Mouse (Mus musculus) small intestine, adult 2 months (tissue): ENCODE results near the gene Rnf180. TPM values are rescaled to one million over a fixed set of nuclear protein-coding genes. Genes with fewer than 3 reads are reported as not detected.

Experiments used
- H3K27ac ChIP-seq: fragments of 200-500 bp; 2 replicates; pipeline ENCODE4 v1.5.1; 2012; ENCODE audit warnings: low read depth, low read length, control low read depth, inconsistent platforms; ENCODE audit not compliant: insufficient read depth
- H3K27me3 ChIP-seq: fragments of 200-500 bp; 2 replicates; pipeline ENCODE4 v1.6.1; 2012; ENCODE audit warnings: mild to moderate bottlenecking, moderate library complexity, low read length, inconsistent platforms; ENCODE audit not compliant: control insufficient read depth, insufficient read depth
- H3K36me3 ChIP-seq: fragments of 200-500 bp; 2 replicates; pipeline ENCODE4 v1.6.1; 2012; ENCODE audit warnings: mild to moderate bottlenecking, low read length, control low read depth, inconsistent platforms; ENCODE audit not compliant: control insufficient read depth, insufficient read depth
- H3K4me1 ChIP-seq: fragments of 200-500 bp; 2 replicates; pipeline ENCODE4 v1.6.1; 2012; ENCODE audit warnings: low read length, inconsistent platforms, mixed read lengths; ENCODE audit not compliant: control insufficient read depth, insufficient read depth, insufficient read length
- H3K4me3 ChIP-seq: fragments of 200-500 bp; 2 replicates; pipeline ENCODE4 v1.5.1; 2012; ENCODE audit warnings: low read depth, mild to moderate bottlenecking, control low read depth, inconsistent platforms, low read length, moderate library complexity
- CTCF ChIP-seq: fragments of 200-500 bp; IDR thresholded peaks from 2 replicates; pipeline ENCODE4 v1.5.1; 2012; ENCODE audit warnings: low read depth, mild to moderate bottlenecking, control low read depth, inconsistent platforms, low read length, moderate library complexity, mixed read lengths; ENCODE audit not compliant: insufficient replicate concordance, insufficient read length; ENCODE audit errors: extremely low read depth
- POLR2A ChIP-seq: fragments of 200-500 bp; IDR thresholded peaks from 2 replicates; pipeline ENCODE4 v1.6.1; 2012; ENCODE audit warnings: low read depth, mild to moderate bottlenecking, control low read depth, inconsistent platforms, low read length, moderate library complexity
- WGBS: fragments of 180-500 bp; shearing (Covaris S2); methylation state at CpG from one replicate; pipeline ENCODE4 v1.1.7; 2018; 5-methylcytosine and 5-hydroxymethylcytosine counted together
- polyA plus RNA-seq: library from polyadenylated mRNA; depleted of rRNA; stranded (reverse); fragments of >200 nt; gene quantifications from 2 replicates; pipeline ENCODE4 v1.2.3, GENCODE M21; 2012

The Rnf180 gene
- polyA plus RNA-seq, 1 experiment: 0.23 TPM

DNA sequence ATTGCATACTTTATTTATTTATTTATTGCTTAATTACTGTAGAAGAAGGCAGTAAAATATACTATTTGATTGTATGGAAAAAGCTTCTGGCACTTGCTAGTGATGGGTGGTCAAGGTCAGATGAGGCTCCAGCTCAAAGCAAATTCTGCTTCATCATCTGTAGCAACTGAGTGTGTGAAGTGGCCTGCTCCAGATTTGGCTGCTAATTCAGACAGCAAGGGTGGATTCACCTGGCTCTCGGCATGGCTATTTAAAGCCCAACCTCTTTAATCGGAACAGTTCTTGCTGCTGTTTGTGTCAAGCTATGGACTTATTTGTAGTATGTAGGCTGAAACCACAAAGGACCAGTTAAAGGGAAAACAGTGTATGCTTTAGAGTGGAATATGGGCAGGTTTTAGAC lies 161.8 kb downstream of the Rnf180 start:
- H3K27ac ChIP-seq: no peak overlapping the region
- peaks cover 6% of the 10 kb centered on the region; the same call in 1 of the 2 replicates for H3K4me1 ChIP-seq
- 41% methylated on average over 2 of the region's 2 CpGs for WGBS
- no peak overlapping the region for H3K4me3 ChIP-seq
- no peaks in the 10 kb centered on the region for H3K27me3 ChIP-seq
- TF ChIP-seq CTCF (no peak), POLR2A (no peak)
- no peaks in the 10 kb centered on the region for H3K36me3 ChIP-seq

DNA sequence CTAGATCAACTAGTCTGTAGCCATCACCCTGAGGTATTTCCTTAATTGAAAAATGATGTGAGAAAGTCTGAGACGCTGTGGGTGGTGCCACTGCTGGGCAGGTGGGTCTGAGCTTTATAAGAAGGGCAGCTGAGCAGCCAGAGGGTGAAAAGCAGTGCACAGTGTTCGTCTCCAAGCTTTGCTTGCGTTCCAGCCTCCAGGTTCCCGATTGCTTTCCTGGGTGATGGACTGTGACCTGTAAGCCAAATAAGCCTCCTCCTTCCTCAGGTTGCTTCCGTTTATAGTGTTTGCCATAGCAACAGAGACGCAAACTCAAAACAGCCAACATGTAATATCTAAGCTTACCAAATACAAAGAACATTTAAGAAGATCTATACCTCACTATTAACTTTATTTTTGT lies 162.2 kb downstream of the Rnf180 start:
- Histone ChIP-seq H3K36me3 (no peaks in the 10 kb centered on the region), H3K27me3 (no peaks in the 10 kb centered on the region), H3K4me3 (no peak overlapping the region), H3K27ac (no peak overlapping the region), H3K4me1 (peaks cover 6% of the 10 kb centered on the region; the same call in 1 of the 2 replicates)
- TF ChIP-seq POLR2A (no peak), CTCF (no peak)
- WGBS: 30% methylated on average over 6 of the region's 6 CpGs

DNA sequence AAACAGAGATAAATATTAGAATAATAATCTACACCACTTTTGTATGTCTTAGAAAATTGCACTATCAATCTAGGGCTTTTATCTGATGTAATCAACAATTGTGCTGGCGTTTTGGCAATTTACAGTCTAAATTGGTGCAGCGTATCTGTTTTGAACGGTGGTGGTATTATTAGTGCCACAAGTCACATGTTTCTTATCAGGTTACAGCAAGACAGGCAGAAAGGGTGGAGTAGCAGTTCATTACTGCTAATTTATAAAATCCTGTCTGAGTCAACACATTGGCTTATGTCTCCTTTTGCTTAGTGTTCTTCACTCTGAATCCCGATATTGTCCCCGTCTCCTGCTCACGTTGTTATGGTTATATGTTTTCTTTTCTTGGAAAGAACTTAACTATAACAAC lies 164.5 kb downstream of the Rnf180 start:
- Histone ChIP-seq H3K27ac (no peak overlapping the region), H3K4me3 (no peak overlapping the region), H3K27me3 (no peaks in the 10 kb centered on the region), H3K4me1 (peaks cover 6% of the 10 kb centered on the region; the same call in 1 of the 2 replicates), H3K36me3 (no peaks in the 10 kb centered on the region)
- 67% methylated on average over 6 of the region's 6 CpGs for WGBS
- no peak for TF ChIP-seq CTCF
- no peak for TF ChIP-seq POLR2A

DNA sequence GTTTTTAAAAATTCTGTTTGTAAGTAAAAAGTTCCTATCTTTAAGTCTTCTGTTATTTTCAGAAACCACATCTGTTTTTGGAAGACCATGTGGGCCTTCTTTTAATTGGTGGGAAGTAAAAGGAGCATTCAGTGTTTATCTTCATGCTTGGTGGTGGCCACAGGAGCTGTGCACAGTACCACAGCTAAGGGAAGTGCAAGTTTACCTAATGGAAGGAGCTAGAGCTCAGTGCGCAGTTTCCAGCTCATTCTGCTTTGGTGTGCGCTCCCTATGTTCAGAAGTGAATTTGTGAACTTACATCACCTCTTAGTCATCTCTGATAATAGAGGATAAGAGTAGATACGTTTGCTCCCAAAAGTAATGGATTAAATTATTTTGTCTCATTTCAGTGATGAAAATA lies 172.5 kb downstream of the Rnf180 start:
- 17% methylated on average over 3 of the region's 3 CpGs for WGBS
- TF ChIP-seq POLR2A (no peak), CTCF (no peak)
- no peaks in the 10 kb centered on the region for H3K36me3 ChIP-seq
- no peak overlapping the region for H3K27ac ChIP-seq
- H3K4me1 ChIP-seq: peaks cover 4% of the 10 kb centered on the region; the same call in 1 of the 2 replicates
- no peaks in the 10 kb centered on the region for H3K27me3 ChIP-seq
- no peak overlapping the region for H3K4me3 ChIP-seq

DNA sequence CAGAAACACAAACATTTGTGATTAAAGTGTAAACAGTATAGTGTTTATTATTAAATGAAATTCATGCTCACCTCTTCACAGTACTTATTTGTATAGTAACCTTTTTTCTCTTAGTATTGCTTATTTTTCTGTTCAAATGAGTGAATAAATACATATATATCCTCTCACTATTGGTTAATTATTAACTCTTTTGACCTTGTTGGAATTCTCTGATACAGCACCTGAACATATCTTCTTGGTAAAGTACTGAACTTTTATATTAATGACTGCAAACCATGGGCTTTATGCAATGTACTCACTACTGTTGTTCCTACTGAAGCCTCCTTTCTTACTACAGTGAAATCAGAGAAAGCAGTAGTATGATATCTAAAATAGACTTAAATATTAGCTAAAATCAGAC lies 173.0 kb downstream of the Rnf180 start:
- peaks cover 4% of the 10 kb centered on the region; the same call in 1 of the 2 replicates for H3K4me1 ChIP-seq
- no peak overlapping the region for H3K4me3 ChIP-seq
- no peaks in the 10 kb centered on the region for H3K36me3 ChIP-seq
- TF ChIP-seq CTCF: no peak
- TF ChIP-seq POLR2A: no peak
- H3K27me3 ChIP-seq: no peaks in the 10 kb centered on the region
- no peak overlapping the region for H3K27ac ChIP-seq

DNA sequence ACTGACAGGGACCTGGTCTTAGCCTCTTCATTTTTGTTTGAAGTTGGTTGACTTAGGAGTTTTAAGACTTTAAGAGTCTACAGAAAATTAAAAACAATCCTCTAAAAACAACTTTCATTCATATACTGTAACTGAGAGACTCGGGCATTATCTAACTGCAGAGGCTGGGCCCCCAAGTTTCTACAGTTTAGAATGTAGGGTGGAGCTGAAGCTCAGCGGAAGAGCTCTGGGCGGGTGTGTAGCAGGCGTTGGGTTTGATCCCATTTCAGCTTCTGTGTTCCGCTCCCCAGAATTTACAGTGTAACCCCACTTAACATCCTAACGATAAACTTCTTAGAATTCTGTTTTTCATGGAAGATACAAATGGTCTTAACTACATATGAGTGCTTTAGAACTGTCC lies 183.0 kb downstream of the Rnf180 start:
- WGBS: 86% methylated on average over 6 of the region's 6 CpGs
- Histone ChIP-seq H3K4me3 (no peak overlapping the region), H3K4me1 (no peaks in the 10 kb centered on the region), H3K27me3 (no peaks in the 10 kb centered on the region), H3K27ac (no peak overlapping the region), H3K36me3 (no peaks in the 10 kb centered on the region)
- TF ChIP-seq POLR2A (no peak), CTCF (no peak)

DNA sequence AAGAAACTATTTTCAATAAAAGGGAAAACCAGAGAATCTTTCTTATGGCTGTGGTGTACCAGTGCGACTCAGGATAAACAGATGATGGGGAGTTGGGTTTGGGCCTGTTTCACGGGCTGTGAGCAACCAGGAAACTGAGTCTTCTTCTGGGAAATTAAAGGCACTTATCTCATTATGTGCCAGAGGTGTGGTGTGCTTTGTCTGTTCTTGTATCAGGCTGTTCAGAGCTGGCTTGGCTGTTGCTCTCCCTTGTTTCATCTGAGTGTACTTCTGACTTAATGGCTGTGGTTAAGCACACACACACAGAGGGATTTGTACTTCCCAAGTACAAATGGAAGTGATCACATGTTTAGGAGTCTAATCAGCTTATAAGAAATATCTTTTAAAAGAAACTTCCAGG lies 190.2 kb downstream of the Rnf180 start:
- Histone ChIP-seq H3K27me3 (no peaks in the 10 kb centered on the region), H3K4me3 (no peak overlapping the region), H3K4me1 (no peaks in the 10 kb centered on the region), H3K36me3 (no peaks in the 10 kb centered on the region), H3K27ac (no peak overlapping the region)
- 71% methylated on average over 2 of the region's 2 CpGs for WGBS
- TF ChIP-seq CTCF (no peak), POLR2A (no peak)

DNA sequence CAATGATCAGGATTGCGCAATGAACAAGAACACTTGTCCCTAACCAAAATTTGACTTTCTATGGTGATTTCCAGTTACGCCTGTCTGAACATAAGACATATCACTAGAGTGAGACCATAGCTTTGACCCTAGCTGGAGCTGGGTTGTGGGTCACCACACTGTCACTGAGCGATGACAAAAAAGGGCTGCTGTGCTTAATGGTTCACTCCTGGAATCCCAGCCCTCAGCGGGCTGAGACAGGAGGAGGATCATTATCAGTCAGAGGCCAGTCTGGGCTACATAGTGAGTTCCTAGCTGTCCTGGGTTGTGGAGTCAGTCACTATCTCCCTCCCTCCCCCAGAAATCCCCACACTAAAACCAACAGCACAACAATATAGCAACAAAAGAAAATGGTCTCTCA lies 193.9 kb downstream of the Rnf180 start:
- TF ChIP-seq POLR2A: no peak
- TF ChIP-seq CTCF: no peak
- 91% methylated on average over 4 of the region's 4 CpGs for WGBS

More for the DNA sequence above, 193.9 kb downstream of the Rnf180 start:
- Histone ChIP-seq H3K4me3 (no peak overlapping the region), H3K4me1 (no peaks in the 10 kb centered on the region), H3K36me3 (no peaks in the 10 kb centered on the region), H3K27me3 (no peaks in the 10 kb centered on the region), H3K27ac (no peak overlapping the region)
